Mouse (Mus musculus): Measurements from ENCODE around the gene Cat. TPM values are rescaled to one million over a fixed set of nuclear protein-coding genes. Genes with fewer than 3 reads are reported as not detected.

Cat gene
- polyA plus RNA-seq, 1 experiment from 2014 or later = 89.5 TPM

- Histone ChIP-seq H3K27me3 (ENCODE audit: insufficient read depth, poor library complexity, severe bottlenecking) (no peaks in the 10 kb centered on the region), H3K4me1 (peaks cover 21% of the 10 kb centered on the region; the same call in 1 of the 2 replicates), H3K9me3 (no peaks in the 10 kb centered on the region), H3K27ac (peak overlapping the region; percentile 24; the same call in 1 of the 2 replicates), H3K36me3 (no peaks in the 10 kb centered on the region), H3K4me3 (no peak overlapping the region)
- 27% methylated on average over 12 of the region's 12 CpGs for WGBS
- DNase-seq (ENCODE audit: low spot score) = no peak
Observed at GRCm38 (mm10) chr2:103424349-103425026, 60.5 kb downstream of the Cat start.

- Histone ChIP-seq H3K27me3 (ENCODE audit: insufficient read depth, poor library complexity, severe bottlenecking) (no peaks in the 10 kb centered on the region), H3K4me3 (no peak overlapping the region), H3K36me3 (no peaks in the 10 kb centered on the region), H3K9me3 (no peaks in the 10 kb centered on the region), H3K27ac (peak overlapping the region; percentile 24; the same call in 1 of the 2 replicates), H3K4me1 (peaks cover 21% of the 10 kb centered on the region; the same call in 1 of the 2 replicates)
- DNase-seq (ENCODE audit: low spot score) = no peak
- WGBS = 73% methylated on average over 12 of the region's 12 CpGs
Observed at GRCm38 (mm10) chr2:103423884-103424283, 61.1 kb downstream of the Cat start.

- Histone ChIP-seq H3K27me3 (ENCODE audit: insufficient read depth, poor library complexity, severe bottlenecking) (no peaks in the 10 kb centered on the region), H3K27ac (no peak overlapping the region), H3K36me3 (no peaks in the 10 kb centered on the region), H3K9me3 (no peaks in the 10 kb centered on the region), H3K4me1 (peaks cover 15% of the 10 kb centered on the region; the same call in 1 of the 2 replicates), H3K4me3 (no peak overlapping the region)
- no peak for DNase-seq (ENCODE audit: low spot score)
- WGBS = 52% methylated on average over 15 of the region's 15 CpGs
Observed at GRCm38 (mm10) chr2:103420650-103421507, 64.1 kb downstream of the Cat start.

- WGBS = 39% methylated on average over 3 of the region's 3 CpGs
Observed at GRCm38 (mm10) chr2:103415774-103416173, 69.2 kb downstream of the Cat start.

GRCm38 (mm10) chr2:103413381-103413780 lies 71.6 kb downstream of the Cat start:
- Histone ChIP-seq H3K36me3 (no peaks in the 10 kb centered on the region), H3K27me3 (ENCODE audit: insufficient read depth, poor library complexity, severe bottlenecking) (no peaks in the 10 kb centered on the region), H3K9me3 (no peaks in the 10 kb centered on the region), H3K4me1 (peaks cover 26% of the 10 kb centered on the region; the same call in 1 of the 2 replicates), H3K4me3 (no peak overlapping the region), H3K27ac (no peak overlapping the region)
- WGBS = 68% methylated on average over 5 of the region's 5 CpGs
- DNase-seq (ENCODE audit: low spot score) = no peak

More at GRCm38 (mm10) chr2:103415774-103416173, 69.2 kb downstream of the Cat start:
- H3K27ac ChIP-seq = no peak overlapping the region
- peaks cover 29% of the 10 kb centered on the region; the same call in 1 of the 2 replicates for H3K4me1 ChIP-seq
- no peaks in the 10 kb centered on the region for H3K36me3 ChIP-seq
- H3K9me3 ChIP-seq = no peaks in the 10 kb centered on the region
- DNase-seq (ENCODE audit: low spot score) = no peak
- no peak overlapping the region for H3K4me3 ChIP-seq
- no peaks in the 10 kb centered on the region for H3K27me3 ChIP-seq (ENCODE audit: insufficient read depth, poor library complexity, severe bottlenecking)

- no peak for DNase-seq (ENCODE audit: low spot score)
- H3K36me3 ChIP-seq = no peaks in the 10 kb centered on the region
- no peak overlapping the region for H3K4me3 ChIP-seq
- peaks cover 26% of the 10 kb centered on the region; the same call in 1 of the 2 replicates for H3K4me1 ChIP-seq
- H3K27ac ChIP-seq = no peak overlapping the region
- H3K9me3 ChIP-seq = no peaks in the 10 kb centered on the region
- H3K27me3 ChIP-seq (ENCODE audit: insufficient read depth, poor library complexity, severe bottlenecking) = no peaks in the 10 kb centered on the region
- 93% methylated on average over 3 of the region's 3 CpGs for WGBS
Observed at GRCm38 (mm10) chr2:103411816-103412215, 73.1 kb downstream of the Cat start.

GRCm38 (mm10) chr2:103411348-103411747 lies 73.6 kb downstream of the Cat start, which contains the start of gene Elf5:
Elf5 (plus strand) TSS chr2:103411688.
- Histone ChIP-seq H3K27me3 (ENCODE audit: insufficient read depth, poor library complexity, severe bottlenecking) (no peaks in the 10 kb centered on the region), H3K36me3 (no peaks in the 10 kb centered on the region), H3K27ac (no peak within 1 kb of the TSS), H3K9me3 (no peaks in the 10 kb centered on the region), H3K4me1 (peaks cover 26% of the 10 kb centered on the region; the same call in 1 of the 2 replicates), H3K4me3 (no peak within 1 kb of the TSS)
- 58% methylated on average over 6 of the region's 6 CpGs for WGBS
- no peak for DNase-seq (ENCODE audit: low spot score)

- Histone ChIP-seq H3K9me3 (no peaks in the 10 kb centered on the region), H3K27ac (no peak overlapping the region), H3K36me3 (no peaks in the 10 kb centered on the region), H3K4me3 (no peak overlapping the region), H3K4me1 (no peaks in the 10 kb centered on the region), H3K27me3 (ENCODE audit: insufficient read depth, poor library complexity, severe bottlenecking) (no peaks in the 10 kb centered on the region)
- no peak for DNase-seq (ENCODE audit: low spot score)
- WGBS = 68% methylated on average over 3 of the region's 3 CpGs
Observed at GRCm38 (mm10) chr2:103406239-103406638, 78.7 kb downstream of the Cat start.

Other genes starting within 250 kb of the Cat start
- not detected in 2 replicates for gene Ehf, start 181.9 kb downstream of the Cat start, polyA plus RNA-seq (2016; fragmentation: Nextera tagmentation; extraction: Ambion mirVana)
- gene Elf5, start 73.5 kb downstream of the Cat start, polyA plus RNA-seq (2016; fragmentation: Nextera tagmentation; extraction: Ambion mirVana) = not detected in 2 replicates
- 19.0 and 33.2 TPM in 2 replicates for gene Abtb2, start 81.2 kb upstream of the Cat start, polyA plus RNA-seq (2016; fragmentation: Nextera tagmentation; extraction: Ambion mirVana)